Mouse (Mus musculus) spleen, adult 2 months (tissue): ENCODE measurements at regions not wholly inside any gene's neighbourhood (a gene's known extent, or its start where the extent isn't known, plus 50 kb on each side); places are given as distances from the start of the nearest gene placed in this dataset.

Source experiments
- DNase-seq, 2 experiments: peaks; one replicate each; pipeline versions ENCODE4 v3.0.0 to v3.0.0-alpha.2; 2012 to 2021; ENCODE audit warnings: low spot score in 2 of 2, low read depth in 1 of 2
- H3K27ac ChIP-seq: fragments of 200-500 bp; 2 replicates; pipeline ENCODE4 v1.5.1; 2012; ENCODE audit warnings: low read length, inconsistent platforms; ENCODE audit not compliant: insufficient read depth
- H3K27me3 ChIP-seq: fragments of 200-500 bp; 2 replicates; pipeline ENCODE4 v1.6.1; 2012; ENCODE audit warnings: mild to moderate bottlenecking, moderate library complexity, low read length, inconsistent platforms; ENCODE audit not compliant: control insufficient read depth, insufficient read depth
- H3K36me3 ChIP-seq: fragments of 200-500 bp; 2 replicates; pipeline ENCODE4 v1.6.1; 2012; ENCODE audit warnings: mild to moderate bottlenecking, low read length, inconsistent platforms; ENCODE audit not compliant: control insufficient read depth, insufficient read depth
- H3K4me1 ChIP-seq: fragments of 200-500 bp; 2 replicates; pipeline ENCODE4 v1.6.1; 2011; ENCODE audit warnings: inconsistent platforms; ENCODE audit not compliant: control insufficient read depth, insufficient read depth, insufficient read length
- H3K4me3 ChIP-seq: fragments of 200-500 bp; 2 replicates; pipeline ENCODE4 v1.5.1; 2011; ENCODE audit warnings: mild to moderate bottlenecking, inconsistent platforms; ENCODE audit not compliant: insufficient read depth, insufficient read length; ENCODE audit errors: extremely low read depth
- CTCF ChIP-seq: fragments of 200-500 bp; IDR thresholded peaks from 2 replicates; pipeline ENCODE4 v1.5.1; 2011; ENCODE audit warnings: mild to moderate bottlenecking, inconsistent platforms; ENCODE audit not compliant: insufficient read depth, insufficient read length, insufficient replicate concordance; ENCODE audit errors: extremely low read depth
- POLR2A ChIP-seq: fragments of 200-500 bp; IDR thresholded peaks from 2 replicates; pipeline ENCODE4 v1.6.1; 2011; ENCODE audit warnings: low read depth, low read length, inconsistent platforms
- WGBS: fragments of 180-500 bp; shearing (Covaris S2); methylation state at CpG from one replicate; pipeline ENCODE4 v1.1.7; 2018; 5-methylcytosine and 5-hydroxymethylcytosine counted together

DNA sequence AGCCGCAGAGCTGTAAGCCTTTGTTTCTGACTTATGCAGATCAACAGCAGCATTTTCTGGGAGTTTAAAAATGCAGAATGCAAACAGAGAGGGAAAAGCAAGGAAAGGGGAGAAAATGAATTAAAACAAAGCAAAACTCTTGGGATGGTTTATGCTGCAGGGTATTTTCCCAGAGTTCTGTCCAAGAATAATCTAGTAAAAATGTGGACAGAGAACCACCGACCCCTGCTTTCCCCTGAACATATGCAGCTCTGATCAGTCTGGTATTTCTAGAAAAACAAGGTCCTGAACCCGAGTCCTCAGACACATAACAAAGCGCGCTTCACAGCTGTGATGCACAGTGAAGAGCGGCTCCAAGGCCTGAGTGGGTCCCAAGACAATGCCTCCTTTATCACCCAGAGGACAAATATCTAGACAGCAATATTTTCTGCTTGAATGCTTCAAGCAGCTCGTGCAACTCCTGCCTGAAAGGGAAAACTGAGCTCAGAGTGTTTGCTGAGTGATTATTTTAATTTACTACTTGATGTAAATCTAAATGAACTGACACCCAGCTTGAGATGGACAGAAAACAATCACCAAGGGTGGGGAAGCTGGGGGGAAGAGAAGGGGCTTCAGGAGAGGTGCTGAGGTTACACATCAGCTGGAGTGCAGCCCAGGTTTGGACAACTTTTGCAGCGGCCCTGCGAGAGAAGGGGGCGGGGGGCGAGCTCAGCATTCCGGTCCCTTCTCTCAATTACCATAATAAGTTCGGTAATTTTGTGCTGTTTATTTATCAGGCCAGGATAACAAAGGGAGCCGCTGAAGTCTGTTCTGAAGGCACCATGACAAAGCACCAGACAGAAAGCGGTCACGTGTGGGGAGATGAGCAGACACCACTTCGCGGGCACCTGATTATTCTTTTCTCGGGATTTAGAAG, 853.6 kb downstream of the 5730522E02Rik start:
- 42% methylated on average over 19 of the region's 19 CpGs for WGBS
- Histone ChIP-seq H3K27me3 (no peaks in the 10 kb centered on the region), H3K36me3 (no peaks in the 10 kb centered on the region), H3K4me1 (no peaks in the 10 kb centered on the region), H3K27ac (no peak overlapping the region), H3K4me3 (no peak overlapping the region)
- DNase-seq = no peak
- TF ChIP-seq POLR2A (no peak), CTCF (no peak)

DNA sequence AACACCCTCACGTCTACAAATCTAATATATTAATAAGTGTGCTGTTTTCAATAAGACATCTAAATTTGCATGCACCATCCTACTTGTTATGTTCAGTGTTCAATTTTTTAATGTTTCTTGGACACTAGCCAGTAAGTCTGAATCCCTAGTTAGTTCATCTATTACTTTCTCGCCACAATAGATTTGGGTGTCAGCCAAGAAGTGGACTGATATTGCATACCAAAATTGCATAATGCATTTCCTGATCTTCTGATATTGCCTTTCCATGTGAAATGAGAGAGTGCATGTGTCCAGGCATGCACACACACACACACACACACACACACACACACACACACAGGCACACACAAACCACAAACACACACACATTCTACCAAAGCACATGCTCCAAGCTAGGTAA, 874.9 kb downstream of the 5730522E02Rik start:
- Histone ChIP-seq H3K4me3 (no peak overlapping the region), H3K27ac (no peak overlapping the region), H3K36me3 (no peaks in the 10 kb centered on the region), H3K4me1 (no peaks in the 10 kb centered on the region), H3K27me3 (no peaks in the 10 kb centered on the region)
- no peak for TF ChIP-seq CTCF
- no peak for TF ChIP-seq POLR2A
- DNase-seq = no peak
- WGBS = 73% methylated on average over 2 of the region's 2 CpGs

DNA sequence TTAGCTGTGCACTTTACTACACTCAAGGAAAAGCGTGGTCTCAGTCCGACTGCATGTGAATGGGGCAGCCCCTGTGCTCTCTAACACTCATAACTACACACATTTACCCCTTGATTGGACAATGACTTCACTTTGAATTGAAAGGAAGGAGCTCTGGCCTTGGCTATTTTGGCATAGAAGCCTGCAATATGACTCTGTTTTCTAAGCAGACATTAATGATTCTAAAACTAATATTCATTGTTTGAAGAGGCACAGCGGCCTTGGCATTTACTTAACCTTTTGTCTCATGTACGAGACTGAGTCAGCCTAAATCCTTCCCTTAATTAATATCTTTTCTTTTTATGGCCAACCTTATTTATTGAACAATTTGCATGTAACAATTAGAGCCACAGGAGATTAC, 879.9 kb downstream of the 5730522E02Rik start:
- WGBS = 92% methylated on average over 4 of the region's 4 CpGs
- TF ChIP-seq POLR2A = no peak
- no peak for TF ChIP-seq CTCF
- no peak overlapping the region for H3K4me3 ChIP-seq
- no peaks in the 10 kb centered on the region for H3K4me1 ChIP-seq
- H3K27me3 ChIP-seq = no peaks in the 10 kb centered on the region
- H3K27ac ChIP-seq = no peak overlapping the region
- H3K36me3 ChIP-seq = no peaks in the 10 kb centered on the region
- no peak for DNase-seq

DNA sequence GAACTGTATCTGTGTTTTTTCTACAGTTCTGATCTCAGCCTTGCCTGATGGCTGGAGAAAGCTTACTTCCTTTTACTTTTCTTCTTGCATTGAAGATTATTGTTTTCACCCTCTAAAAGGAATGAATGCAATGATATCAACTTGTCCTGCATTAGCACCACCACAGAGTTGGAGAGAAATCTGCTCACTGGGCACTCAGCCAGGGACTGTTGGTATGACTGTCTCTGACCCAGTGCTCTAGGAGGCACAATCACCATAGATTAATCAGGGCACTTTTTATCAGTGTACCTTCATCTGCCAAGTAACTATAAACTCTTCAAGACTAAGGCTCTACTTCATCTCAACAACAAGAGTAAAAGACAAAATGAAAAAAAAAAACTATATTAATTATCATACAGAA, 888.1 kb downstream of the 5730522E02Rik start:
- no peak for DNase-seq
- H3K27ac ChIP-seq = no peak overlapping the region
- H3K4me3 ChIP-seq = no peak overlapping the region
- no peaks in the 10 kb centered on the region for H3K36me3 ChIP-seq
- H3K27me3 ChIP-seq = no peaks in the 10 kb centered on the region
- TF ChIP-seq POLR2A (no peak), CTCF (no peak)
- H3K4me1 ChIP-seq = no peaks in the 10 kb centered on the region

DNA sequence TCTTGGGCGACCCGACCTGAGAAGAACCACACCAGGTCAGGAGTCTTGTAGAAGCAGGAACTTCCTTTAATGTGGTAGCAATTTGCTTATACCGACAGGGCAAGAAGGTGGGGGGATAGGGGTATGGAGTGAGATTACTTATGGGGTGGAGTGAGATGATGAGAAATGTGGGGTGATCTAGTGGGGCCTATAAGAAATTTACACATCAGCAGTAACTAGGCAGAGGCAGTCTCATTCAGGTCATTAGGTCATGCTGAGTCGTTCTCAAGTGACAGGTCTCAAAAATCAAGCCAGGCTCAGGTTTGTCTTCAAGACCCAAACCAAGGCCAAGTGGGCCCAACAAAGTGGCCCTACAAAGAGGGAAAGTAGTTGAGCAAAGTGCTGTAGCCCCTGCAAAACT, 889.1 kb downstream of the 5730522E02Rik start:
- WGBS = 79% methylated on average over 4 of the region's 4 CpGs
- H3K36me3 ChIP-seq = no peaks in the 10 kb centered on the region
- no peak for TF ChIP-seq CTCF

DNA sequence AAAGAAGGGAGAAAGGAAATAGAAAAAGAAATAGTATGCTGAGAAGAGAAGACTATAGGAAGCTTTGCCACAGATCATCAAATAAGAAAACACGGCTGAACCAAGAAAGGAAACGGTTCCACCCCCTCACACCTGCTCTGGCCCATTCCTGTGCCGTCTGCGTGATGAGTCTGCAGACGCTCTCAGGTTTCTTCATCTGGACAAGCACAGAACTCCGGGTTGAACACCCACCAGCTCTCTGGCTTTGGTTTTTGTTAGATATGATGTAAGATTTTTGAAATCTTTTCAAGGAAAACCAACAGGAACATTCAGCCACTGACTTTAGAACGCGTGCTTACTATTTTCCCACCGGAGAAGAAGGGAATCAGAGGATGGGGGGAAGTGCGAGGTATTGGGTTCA, 895.9 kb downstream of the 5730522E02Rik start:
- Histone ChIP-seq H3K4me3 (no peak overlapping the region), H3K36me3 (no peaks in the 10 kb centered on the region), H3K27ac (no peak overlapping the region), H3K4me1 (no peaks in the 10 kb centered on the region), H3K27me3 (no peaks in the 10 kb centered on the region)
- 88% methylated on average over 10 of the region's 10 CpGs for WGBS
- DNase-seq = no peak
- no peak for TF ChIP-seq POLR2A
- no peak for TF ChIP-seq CTCF

More for the DNA sequence above, 889.1 kb downstream of the 5730522E02Rik start:
- Histone ChIP-seq H3K4me1 (no peaks in the 10 kb centered on the region), H3K27me3 (no peaks in the 10 kb centered on the region), H3K27ac (no peak overlapping the region), H3K4me3 (no peak overlapping the region)
- DNase-seq = no peak

DNA sequence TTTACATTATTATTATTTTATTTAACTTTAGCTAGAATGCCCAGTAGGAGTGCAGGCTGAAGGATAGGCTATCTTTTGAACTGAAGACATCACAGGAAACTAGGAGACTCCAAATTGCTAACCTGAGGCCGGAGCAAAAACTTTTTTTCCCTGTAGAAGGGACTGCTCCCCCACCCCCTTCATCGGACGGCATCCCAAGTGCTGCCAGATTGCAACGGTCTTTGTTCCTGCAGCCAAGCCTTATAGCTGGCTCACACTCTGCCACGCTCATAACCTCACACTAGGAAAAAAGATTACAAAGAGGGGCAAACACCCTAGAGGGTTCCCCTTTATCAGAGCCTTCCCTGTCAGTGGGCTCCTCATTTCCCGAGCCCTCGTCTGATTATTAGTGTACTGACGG, 896.7 kb downstream of the 5730522E02Rik start:
- TF ChIP-seq CTCF (no peak), POLR2A (no peak)
- WGBS = 81% methylated on average over 8 of the region's 8 CpGs

More for the DNA sequence above, 896.7 kb downstream of the 5730522E02Rik start:
- no peak overlapping the region for H3K4me3 ChIP-seq
- DNase-seq = no peak
- H3K27me3 ChIP-seq = no peaks in the 10 kb centered on the region
- no peaks in the 10 kb centered on the region for H3K4me1 ChIP-seq
- H3K27ac ChIP-seq = no peak overlapping the region
- H3K36me3 ChIP-seq = no peaks in the 10 kb centered on the region
